Mouse (Mus musculus) lung, adult 18-20 months (tissue): ENCODE data around the gene Med17.
A peak's percentile ranks its signal among the peaks of the same experiment; 100 is the strongest.

Source experiments
- DNase-seq, 2 experiments: peaks; one replicate each; pipeline ENCODE4 v3.0.0; 2022; ENCODE audit warnings: mixed read lengths in 2 of 2

Gene Med17

DNA sequence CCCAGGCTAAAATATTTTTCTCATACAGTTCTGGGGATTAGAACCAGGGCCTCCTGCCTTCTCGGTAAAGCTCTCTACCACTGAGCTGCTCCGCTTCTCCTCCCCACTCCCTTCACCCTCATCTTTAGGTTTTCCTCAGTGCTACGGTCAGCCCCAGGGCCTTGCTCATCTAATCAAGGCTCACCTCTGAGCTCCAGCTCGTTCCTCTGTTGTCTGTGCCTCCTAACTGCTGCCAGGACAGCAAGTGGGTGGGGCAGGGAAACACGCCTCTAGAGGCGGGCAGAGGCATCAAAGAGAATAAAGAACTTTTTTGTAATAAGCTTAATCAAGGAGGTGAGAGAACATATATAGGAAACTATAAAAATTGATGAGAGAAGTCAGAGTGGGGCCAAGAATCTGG, 8.1 kb upstream of the Med17 start:
- DNase-seq = no peak

DNA sequence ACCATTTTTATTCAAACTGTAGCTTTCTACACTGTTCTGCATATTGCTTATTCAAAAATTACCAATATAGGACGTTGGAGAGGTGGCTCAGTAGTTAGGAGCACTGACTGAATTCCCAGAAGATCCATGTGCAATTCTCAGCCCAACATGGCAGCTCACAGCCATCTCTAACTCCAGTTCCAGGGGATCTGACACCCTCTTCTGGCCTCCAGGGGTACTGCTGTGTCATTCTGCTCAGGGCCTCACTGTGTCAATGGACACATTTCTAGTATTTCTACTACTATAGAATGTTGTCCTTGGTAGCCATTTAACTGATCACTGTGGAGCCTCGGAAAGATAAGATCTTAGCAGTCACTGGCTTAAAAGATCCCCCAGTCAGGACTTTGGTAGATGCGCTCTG, 5.7 kb upstream of the Med17 start:
- no peak for DNase-seq

DNA sequence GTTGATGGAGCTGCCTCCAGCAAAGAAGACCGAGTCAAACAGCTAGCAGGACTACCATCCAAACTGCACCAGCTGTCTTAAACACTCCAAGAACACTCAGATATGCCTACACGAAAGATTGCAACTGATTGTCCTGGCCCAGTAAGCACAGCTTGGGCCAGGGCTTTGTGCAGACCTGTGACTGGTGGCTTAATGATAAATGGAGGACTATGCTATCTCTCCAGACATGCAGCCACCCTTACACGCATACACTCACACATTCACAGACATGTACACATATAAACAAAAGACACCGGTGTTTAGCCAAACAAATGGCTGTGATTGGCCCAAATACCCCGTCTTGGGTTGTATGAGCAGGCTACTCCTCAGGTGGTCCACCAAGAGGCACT, 754 bp upstream of the Med17 start:
- no peak for DNase-seq

DNA sequence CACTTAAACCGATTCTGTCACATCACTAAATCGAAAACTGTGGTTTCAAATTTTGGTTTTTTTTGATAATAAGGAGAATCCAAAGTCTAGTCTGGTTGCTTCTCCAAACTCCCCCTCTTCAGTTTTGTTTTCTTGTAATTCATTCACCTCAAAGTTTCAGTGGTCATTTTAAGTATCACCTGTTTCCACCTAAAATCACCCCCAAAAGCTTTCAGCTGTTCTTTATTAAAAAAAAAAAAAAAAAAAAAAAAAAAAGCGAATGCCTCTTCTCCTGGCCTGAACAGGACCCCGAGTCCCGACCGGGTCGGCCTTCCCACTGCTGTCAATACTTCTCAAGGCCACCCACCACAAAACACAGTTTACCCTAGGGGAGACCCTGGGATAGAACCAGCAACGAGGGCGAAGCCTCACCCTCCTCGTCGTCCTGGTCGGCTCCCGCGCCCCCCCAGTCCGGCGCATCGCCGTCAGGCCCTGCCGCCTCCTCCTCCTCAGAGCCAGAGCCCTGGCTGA, 537 bp downstream of the Med17 start:
- no peak for DNase-seq

DNA sequence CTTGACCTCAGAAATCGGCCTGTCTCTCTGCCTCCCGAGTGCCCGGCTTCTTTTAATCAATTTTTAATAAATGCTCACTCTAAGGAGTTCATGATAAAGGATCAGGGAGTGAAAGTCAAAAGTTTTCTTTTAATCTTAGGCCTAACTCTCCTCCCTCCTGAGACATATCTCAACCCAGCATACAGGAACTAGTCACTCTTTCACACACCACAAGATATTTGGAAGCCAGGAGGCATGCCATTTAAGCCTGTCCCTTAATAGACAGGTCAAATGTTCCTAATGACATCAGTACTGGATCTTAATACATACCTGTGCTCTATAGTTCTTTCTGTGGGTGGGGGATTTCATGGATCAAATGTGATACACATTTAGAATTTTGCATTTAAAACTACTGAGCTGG, 1.4 kb downstream of the Med17 start:
- DNase-seq = no peak

DNA sequence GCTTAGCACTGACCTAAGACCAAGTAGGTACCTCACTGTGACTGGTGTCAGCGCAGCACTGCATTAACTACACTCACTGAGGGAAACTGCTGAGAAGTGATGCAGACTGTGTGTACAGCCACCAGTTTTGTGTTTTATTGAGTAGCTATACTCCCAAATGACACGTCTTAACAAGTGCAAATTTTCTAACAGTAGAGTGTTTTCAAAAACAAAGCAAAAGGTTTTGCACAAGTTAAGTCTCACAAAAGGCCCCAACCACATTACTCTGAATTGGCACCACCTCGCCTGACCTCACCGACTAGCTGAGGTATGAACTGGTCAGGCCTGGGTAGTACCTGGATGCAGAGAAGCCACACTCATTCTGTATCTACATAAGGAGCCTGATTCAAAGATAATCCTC, 2.9 kb downstream of the Med17 start:
- DNase-seq = no peak

DNA sequence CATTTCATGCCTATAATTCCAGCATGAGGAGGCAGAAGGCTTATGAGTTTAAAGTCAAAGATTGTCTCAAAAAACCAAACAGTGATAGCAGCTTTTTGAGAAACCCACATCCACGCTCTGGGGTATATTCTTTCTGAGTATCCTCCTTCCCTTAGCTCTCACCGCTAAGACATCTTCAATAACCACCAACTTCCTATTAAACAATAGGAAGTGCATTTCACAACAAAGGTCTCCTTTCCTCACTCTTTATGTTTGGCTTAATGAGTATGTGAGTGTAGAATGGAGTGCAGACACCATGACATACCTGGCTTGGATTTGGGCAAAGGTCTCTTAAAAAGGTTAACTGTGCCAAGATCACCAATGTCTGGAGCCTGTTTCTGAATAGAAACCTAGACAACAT, 5.8 kb downstream of the Med17 start:
- no peak for DNase-seq

DNA sequence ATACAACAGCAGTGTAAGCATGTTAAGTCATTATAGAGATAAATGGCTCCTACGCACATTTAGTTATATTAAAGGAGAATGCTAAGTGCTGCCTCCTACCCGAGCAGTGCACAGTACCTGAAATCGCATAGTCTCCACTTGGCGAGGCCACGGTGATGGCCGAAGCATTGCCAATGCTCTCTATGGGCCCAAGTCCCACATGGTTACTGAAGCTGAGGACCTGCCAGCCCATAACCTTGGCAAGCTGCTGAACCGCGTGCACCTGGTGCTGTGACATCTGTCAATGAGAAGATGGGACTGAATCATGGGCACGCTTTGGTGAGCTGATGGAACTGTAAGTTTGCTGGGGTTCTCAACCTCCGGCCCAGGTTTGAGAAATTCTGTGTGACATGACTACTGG, 16.2 kb downstream of the Med17 start:
- DNase-seq = no peak

DNA sequence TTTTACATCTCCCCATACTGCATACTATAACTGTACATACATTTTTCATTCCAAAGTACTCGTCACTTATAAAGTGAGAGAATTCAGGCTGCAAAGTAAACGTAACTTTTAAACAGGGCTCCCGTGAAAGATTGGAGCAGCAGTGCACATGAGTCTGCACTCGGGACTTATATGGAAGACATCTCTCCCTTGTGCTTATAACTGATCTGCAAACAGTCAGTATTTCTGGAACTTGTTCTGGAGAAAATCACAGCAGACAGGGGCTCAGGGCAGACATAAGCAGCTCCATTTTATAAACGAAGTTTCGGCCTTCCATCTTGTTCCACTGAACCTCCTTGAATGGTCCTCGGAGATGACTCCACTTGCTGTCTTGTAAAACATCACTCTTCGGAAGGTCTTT, 17.8 kb downstream of the Med17 start:
- DNase-seq = no peak

DNA sequence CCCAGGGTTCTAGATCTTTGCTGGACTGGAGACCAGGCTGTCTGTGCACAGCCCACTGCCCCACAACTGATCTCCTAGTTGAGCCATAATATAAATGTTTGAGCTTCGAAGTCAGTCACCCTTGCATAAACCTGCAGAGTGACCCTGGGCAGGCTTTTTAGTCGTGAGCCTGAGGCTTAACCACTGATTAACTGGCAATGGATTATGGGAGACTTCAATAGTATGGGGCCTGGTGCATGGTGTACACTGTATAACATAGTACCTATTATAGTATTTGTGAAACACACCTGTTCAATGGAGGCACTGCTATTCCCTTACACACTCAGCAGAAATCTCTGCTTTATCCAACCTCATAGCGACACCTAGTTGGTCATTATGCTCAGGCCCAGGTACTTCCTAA, 23.5 kb downstream of the Med17 start:
- DNase-seq = no peak

DNA sequence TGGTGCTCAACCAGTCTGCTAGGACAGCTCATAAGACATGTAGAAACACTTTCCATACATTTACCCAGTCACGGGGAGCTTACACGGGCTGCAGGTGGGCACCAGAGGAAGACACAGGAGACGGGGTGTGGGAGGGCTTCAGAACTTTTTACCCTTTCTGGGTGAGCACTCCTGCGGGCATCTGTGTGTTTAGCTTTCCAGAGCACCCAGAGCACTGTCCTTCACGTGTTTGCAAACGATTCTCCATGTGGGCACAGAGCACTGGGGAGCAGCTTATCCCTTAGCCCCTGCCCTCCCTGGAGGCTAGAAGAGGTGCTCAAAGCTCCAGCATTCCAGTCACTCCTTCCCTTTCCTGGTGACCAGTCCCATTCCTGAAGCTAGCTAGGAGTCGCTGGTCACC, 25.2 kb downstream of the Med17 start:
- DNase-seq = no peak

DNA sequence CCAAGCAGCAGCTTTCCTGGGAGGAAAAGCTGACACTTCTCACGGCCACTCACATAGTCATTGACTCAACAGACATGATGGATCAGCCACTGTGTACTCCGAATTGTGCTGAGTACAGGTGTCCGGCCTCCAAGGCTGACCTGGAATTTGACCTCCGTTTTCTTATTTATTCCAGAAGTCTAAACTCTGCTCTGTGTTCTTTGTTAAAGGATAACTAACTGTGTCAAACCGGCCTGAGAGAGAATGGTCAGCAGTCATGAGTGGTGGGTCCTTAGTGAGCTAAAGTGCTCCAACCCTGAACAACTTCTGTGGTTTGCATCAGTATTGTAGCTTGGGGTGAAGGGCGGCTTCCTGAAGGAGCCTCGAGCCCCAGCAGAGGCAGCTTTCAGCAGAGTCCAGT, 27.5 kb downstream of the Med17 start:
- DNase-seq = no peak

DNA sequence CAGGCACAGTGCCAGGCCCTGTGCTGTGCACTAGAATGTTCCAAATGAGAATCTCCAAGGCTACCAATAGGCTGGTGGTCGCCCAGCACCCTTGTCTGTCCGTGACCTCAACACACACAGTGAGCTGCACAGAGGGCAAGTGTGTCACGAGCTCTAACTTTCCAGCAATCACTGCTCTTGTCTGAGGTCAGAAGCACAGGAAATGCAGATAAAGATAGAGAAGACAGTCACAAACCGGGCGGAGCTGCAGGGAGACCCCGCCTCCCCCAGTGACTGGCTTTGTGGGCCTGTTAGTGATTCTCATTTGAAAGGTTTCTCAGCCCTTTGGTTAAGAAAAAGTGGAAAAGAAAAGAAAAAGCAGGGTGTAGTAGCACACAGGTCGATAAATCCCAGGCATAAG, 29.4 kb downstream of the Med17 start:
- no peak for DNase-seq

DNA sequence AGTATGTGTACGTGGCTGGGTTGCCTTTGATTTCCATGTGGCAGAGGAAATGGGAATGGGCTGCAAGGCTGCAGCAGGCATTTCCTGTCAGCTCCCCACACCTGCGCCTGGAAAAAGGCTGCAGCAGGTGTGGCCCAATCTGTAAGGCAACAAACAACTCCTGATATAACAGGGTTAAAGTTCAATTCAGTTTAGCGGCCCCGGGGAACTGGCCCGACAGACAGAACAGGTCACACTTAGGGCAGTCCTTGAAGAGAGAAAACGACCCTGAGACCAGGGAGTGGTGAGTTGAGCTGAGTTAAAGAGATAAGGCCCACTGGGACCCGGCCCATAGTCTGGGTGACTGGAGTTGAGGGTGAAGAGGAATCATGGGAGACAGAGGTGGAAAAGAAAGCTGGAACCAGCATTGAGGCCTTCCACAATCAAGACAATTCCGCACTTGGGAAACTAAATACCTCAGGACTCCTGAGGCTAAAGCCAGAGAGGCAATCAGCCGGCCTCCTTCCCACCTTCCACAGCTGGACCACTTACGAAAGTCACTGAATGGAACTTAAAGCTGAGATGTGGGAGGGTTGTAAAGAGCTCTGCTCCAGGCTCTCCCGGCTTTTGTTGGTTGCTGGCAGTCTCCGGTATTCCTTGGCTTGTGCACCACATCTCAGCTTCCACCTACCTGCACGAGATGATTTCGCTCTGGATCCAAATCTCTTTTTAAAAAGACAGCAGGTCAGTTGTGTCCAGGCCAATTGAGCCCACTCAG, 34.2 kb downstream of the Med17 start:
- no peak for DNase-seq

DNA sequence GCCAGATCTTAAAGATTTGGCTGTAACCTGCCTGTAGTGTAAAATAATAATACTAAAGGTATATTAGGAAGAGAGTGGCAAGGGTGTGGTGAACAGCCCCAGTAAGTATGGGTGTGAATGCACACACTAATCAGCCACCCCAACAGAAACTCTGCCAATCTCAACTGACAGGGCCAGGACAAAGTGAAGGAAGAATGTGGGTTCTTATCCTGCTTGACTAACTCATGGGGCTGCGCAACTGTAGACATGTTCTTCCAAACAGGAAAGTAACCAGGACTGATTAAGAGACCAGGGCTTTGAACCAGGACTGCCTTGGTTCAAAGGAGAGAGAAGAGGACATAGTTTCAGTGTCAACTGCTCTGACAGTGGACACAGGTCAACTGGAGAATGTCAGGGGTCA, 37.6 kb downstream of the Med17 start:
- DNase-seq = no peak

DNA sequence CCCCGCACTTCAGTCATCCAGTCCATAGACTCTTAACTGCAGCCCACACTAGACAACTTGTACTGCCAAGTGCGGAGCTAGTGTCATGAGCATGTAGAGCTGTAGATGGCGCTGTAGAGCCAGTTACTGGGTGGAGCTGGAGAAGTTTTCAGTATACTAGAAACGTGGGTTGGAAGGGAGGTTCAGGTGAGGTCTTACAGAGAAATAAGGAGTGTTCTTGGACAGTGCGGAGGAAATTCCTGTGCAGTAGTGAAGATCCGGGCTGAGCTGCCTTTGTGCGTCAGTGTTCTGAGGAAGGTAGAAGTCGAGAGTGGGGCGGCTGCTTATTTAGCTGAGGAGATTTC, 38.2 kb downstream of the Med17 start:
- peak; percentile 17 to 52 for DNase-seq

DNA sequence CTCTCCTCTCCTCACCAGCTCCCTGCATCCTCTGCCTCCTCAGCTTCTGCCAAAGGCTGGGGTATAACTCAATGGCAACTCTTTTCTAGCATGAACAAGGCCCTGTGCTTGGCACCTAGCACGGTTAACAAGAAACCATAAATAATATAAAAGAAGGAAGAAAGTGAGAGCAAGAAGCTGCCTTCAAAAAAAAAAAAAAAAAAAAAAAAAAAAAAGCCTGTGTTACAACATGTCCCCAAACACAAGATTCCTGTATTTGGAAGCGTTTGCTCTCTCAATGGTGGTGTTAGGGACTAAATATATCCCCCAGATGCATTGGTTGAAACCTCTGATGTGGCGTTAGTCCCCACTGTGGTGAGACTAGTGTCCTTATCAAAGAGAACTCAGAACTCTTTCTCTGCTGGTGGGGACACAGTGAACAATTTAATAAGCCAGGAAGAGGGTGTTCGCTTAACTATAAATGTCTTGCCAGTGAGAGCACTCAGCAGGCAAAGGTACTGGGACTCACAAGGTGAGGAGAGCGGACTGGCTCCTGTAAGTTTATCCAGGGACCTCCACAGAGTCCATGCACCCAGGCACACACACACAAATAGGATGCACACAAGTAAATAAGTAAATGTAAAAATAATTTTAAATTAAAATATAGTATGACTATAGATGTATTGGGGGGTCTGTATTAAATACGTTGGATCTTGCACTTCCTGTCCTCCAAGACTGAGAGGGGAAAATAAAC, 38.7 kb downstream of the Med17 start:
- no peak for DNase-seq

DNA sequence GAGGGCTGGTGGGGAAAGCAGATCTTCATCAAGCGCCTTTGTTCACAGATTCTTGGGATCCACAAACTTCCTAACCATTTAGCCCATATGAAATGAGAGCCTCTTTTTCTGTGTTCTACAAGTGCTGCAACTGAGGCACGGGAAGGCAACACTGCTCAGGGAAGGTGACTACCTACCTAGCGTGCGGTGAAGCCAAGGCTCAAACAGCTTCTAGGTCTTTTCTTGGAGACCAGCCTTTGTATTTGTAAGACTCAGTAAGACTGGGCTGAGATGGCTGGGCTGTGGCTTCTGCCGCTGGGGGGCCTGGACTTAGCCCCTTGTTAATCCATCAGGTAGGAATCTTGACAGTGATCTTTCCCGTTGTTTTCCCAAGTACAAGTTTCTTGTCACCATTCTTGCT, 39.7 kb downstream of the Med17 start:
- no peak for DNase-seq

DNA sequence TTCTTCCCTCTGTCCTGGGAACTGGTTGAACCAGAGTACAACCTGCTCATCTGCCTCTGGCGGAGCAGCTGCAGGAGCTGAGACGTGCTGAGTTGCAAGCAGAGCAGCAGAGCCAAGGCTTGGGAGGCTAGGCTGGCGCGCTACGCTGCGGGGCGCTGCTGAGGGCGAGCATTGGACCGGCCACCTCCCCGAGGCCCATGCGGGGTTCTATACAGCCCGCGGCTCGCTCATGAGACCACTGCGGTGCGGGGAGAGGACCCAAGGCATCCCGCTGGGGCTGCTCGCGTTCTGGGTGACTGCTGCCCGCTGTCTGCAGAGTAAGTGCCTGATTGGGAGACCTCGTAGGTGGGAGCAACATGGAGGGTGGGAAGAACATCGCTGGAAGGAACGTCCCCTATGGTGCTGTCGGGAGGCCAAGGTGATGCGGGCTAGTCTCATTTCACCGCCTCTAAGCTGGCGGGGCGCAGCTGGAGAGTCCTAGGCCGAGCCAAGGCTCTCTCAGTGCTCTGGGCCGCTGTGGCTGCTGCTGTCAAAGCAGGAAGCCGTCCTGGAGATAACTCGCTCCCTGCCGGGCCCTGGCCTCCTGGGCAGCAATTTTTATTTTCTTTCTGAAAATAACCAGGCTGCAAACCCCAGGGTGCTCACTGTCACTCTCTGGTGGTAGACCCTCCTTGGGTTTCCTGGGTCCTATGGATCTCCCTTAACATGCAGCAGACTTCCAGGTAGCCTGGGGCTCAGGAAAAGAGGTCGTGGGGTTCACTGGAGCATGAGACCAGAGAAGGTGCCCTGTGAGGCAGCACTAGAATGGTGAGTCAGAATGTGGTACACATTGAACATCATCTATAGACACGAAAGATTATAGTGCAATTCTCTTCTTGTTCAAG, 40.4 kb downstream of the Med17 start, which contains the start of gene Vstm5:
Vstm5 (plus strand) TSS at position 4 of the 884 bp plus-strand sequence.
- DNase-seq = no peak

DNA sequence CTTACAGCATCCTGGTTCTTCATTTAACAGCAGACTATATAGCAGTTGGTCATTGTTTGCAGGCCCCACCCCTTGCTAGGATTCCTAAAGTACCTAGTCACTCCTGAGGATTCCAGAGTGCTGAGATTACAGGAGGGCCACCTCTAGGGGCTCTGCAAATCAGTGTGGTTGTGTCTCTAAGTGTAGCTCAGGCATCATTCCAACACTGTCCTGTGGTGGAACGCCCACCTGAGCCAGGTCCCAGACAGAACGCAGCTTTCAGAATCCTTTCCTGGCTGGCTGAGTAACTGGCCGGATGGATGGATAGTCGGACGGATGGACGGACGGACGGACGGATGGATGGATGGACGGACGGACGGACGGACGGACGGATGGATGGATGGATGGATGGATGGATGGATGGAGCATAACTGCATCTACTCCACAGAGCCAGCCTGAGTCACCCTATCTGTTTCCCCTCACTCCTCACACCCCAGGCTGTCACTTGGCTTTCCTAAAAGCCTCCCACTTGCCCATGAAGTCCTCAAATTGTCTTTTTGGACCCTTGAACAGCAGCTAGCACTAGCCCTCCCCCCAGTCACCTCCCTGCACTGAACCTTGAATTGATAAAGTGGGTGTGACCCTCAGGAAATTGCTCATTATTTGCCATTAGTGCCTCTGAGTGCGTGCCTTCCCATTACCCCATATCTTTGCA, 41.3 kb downstream of the Med17 start:
- DNase-seq = no peak

DNA sequence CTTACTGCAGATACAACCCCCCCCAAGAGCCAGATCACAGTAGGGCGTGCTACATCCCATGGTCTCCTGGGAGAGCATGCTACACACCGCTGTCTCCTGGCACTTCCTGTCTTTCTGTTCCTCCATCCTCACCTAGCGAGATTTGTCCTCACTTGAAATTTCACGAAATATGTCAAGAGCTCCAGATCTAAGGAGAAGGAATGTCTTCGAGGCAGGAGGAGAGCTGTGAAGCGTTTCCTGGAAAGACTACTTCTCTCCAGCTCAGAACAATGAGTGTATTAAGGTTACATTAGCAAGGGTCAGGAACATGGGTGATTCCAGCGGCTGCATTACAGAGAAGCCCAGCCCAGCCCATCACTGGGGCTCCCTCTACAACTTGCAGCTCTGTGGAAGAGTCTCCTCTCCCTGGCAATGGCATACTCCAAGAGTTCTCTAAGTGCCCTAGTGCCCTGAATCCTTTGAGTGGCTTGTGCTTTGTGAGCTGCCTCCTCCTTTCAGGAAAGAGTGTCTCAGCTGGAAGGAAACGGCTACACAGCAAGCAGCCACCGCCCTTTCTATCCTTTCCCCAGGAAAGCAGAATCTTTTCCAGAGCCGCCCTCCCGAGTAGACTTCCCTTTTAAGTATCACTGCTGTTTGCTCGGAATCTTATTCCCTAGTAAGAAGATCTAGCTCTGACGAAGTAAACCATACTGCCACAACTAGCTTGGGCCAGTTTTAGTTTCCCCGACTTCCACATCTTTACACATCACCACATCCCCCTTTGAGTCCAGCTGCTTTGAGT, 42.0 kb downstream of the Med17 start:
- DNase-seq = no peak

DNA sequence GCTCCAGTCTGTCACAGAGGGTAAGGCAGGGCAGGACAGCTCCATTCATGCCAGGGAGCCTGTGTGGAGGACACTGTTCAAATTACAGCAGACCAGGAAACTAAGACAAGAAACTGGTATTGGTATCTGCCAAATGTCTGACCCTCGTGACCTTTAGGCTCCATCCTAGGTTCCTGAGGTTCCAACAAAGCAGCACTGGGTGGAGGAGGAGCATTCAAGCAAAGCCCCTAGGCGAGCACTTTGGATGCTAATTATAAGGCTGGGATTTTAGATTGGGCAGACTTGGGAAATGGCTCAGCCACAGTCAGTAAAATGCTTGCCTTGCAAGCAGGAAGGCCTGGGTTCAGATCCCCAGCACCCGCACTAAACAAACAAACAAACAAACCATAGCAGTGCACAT, 43.7 kb downstream of the Med17 start:
- DNase-seq = no peak
